Mouse (Mus musculus) neural tube, embryonic 14.5 days (tissue): Measurements from ENCODE around the gene Ybx2. TPM values are rescaled to one million over a fixed set of nuclear protein-coding genes. Genes with fewer than 3 reads are reported as not detected.

ENCODE experiments used
- ATAC-seq: fragments of 200-750 bp; cut with Nextera tagmentation; 2 replicates; pipeline ENCODE4 v1.8.0; 2017; ENCODE audit warnings: low read depth, mild to moderate bottlenecking, moderate TSS enrichment, moderate library complexity
- H3K27ac ChIP-seq: fragments of 300-500 bp; sonication (generic); 2 replicates; pipeline ENCODE4 v1.5.1; 2014; ENCODE audit warnings: low read depth, mild to moderate bottlenecking, control low read depth, low read length, moderate library complexity, mixed read lengths
- H3K27me3 ChIP-seq: fragments of 300-500 bp; sonication (generic); 2 replicates; pipeline ENCODE4 v1.6.1; 2014; ENCODE audit warnings: low read length; ENCODE audit not compliant: control insufficient read depth, insufficient read depth
- H3K36me3 ChIP-seq: fragments of 300-500 bp; sonication (generic); 2 replicates; pipeline ENCODE4 v1.6.1; 2014; ENCODE audit warnings: low read length, mixed read lengths; ENCODE audit not compliant: control insufficient read depth, insufficient read depth
- H3K4me1 ChIP-seq: fragments of 300-500 bp; sonication (generic); 2 replicates; pipeline ENCODE4 v1.6.1; 2014; ENCODE audit warnings: low read length; ENCODE audit not compliant: control insufficient read depth, insufficient read depth
- H3K4me2 ChIP-seq: fragments of 300-500 bp; sonication (generic); 2 replicates; pipeline ENCODE4 v1.6.1; 2014; ENCODE audit warnings: mild to moderate bottlenecking, low read depth, low read length, control low read depth
- H3K4me3 ChIP-seq: fragments of 300-500 bp; sonication (generic); 2 replicates; pipeline ENCODE4 v1.5.1; 2014; ENCODE audit warnings: low read depth, low read length, control low read depth, mixed read lengths
- H3K9ac ChIP-seq: fragments of 300-500 bp; sonication (generic); replicated peaks from 2 replicates; pipeline ENCODE4 v1.6.1; 2014; ENCODE audit warnings: low read depth, mild to moderate bottlenecking, control low read depth, low read length, mixed read lengths
- H3K9me3 ChIP-seq: fragments of 300-500 bp; sonication (generic); 2 replicates; pipeline ENCODE4 v1.6.1; 2016; ENCODE audit warnings: low read length; ENCODE audit not compliant: control insufficient read depth
- WGBS: fragments of 180-500 bp; shearing (Covaris S2); extraction: QIAGEN DNeasy Blood & Tissue Kit; methylation state at CpG from one replicate; pipeline ENCODE4 v1.1.7; 2014; 5-methylcytosine and 5-hydroxymethylcytosine counted together
- polyA plus RNA-seq: library from polyadenylated mRNA; unstranded; fragments of >200 nt; fragmentation: Nextera tagmentation; extraction: Ambion mirVana; gene quantifications from 2 replicates; pipeline ENCODE4 v1.2.1, GENCODE M21; 2014

Ybx2 gene
- polyA plus RNA-seq, 1 experiment from 2014 or later, result 11.1 TPM

GRCm38 (mm10) chr11:69930967-69931537 lies 4.5 kb upstream of the Ybx2 start:
- ATAC-seq, result no peak
- no peak overlapping the region for H3K4me3 ChIP-seq
- H3K9me3 ChIP-seq, result no peaks in the 10 kb centered on the region
- H3K4me1 ChIP-seq, result 0 out of 2 replicates have a peak, but pooled peaks cover under 1% of the 10 kb centered on the region
- H3K36me3 ChIP-seq, result no peaks in the 10 kb centered on the region
- no peaks in the 10 kb centered on the region for H3K27me3 ChIP-seq
- H3K9ac ChIP-seq, result no peak overlapping the region
- H3K27ac ChIP-seq, result no peak overlapping the region
- H3K4me2 ChIP-seq, result no peak overlapping the region
- 66% methylated on average over 3 of the region's 3 CpGs for WGBS

GRCm38 (mm10) chr11:69931769-69932168 lies 3.8 kb upstream of the Ybx2 start:
- WGBS, result 74% methylated on average over 8 of the region's 8 CpGs
- ATAC-seq, result no peak
- H3K4me1 ChIP-seq, result 0 out of 2 replicates have a peak, but pooled peaks cover 6% of the 10 kb centered on the region

DNA sequence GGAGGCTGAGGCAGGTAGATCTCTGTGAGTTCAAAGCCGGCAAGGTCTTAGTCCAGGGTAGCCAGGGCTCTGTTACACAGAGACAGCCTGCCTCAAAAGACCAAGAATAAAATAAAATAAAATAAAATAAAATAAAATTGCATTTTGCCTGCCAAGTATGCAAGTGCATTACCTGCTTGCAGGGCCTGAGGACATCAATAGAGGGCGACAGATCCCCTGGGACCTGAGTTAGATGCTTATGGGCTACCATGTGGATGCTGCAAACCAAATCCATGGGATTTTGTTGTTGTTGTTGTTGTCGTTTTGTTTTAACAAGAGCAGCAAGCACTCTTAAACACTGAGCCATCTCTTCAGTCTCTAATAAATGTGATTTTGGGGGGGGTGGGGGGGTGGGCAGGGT lies 3.3 kb upstream of the Ybx2 start:
- Histone ChIP-seq H3K4me3 (no peak overlapping the region), H3K27ac (no peak overlapping the region), H3K4me2 (no peak overlapping the region), H3K27me3 (peaks cover 6% of the 10 kb centered on the region; the same call in 1 of the 2 replicates), H3K36me3 (no peaks in the 10 kb centered on the region), H3K9ac (no peak overlapping the region), H3K9me3 (no peaks in the 10 kb centered on the region), H3K4me1 (0 out of 2 replicates have a peak, but pooled peaks cover 6% of the 10 kb centered on the region)
- ATAC-seq, result no peak
- WGBS, result 48% methylated on average over 3 of the region's 3 CpGs

More at GRCm38 (mm10) chr11:69931769-69932168, 3.8 kb upstream of the Ybx2 start:
- Histone ChIP-seq H3K27ac (no peak overlapping the region), H3K9ac (no peak overlapping the region), H3K4me3 (no peak overlapping the region), H3K36me3 (no peaks in the 10 kb centered on the region), H3K4me2 (no peak overlapping the region), H3K9me3 (no peaks in the 10 kb centered on the region), H3K27me3 (peaks cover 1% of the 10 kb centered on the region; the same call in 1 of the 2 replicates)

DNA sequence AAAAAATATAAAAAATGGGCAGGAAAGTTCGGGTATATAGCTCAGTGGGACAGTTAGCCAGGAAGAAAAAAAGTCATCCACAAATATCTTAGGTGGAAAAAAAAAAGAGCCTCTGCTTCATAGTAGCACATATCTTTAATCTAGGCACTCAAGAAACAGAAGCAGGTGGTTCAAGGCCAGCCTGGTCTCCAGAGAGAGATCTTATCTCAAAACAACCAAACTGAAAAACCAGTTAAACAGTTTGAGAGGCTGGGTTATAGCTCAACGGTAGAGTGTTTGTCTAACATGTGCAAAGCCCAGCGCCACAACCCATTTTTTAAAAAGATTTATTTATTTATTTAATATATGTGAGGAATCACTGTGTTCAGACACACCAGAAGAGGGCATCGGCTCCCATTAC lies 2.5 kb upstream of the Ybx2 start:
- Histone ChIP-seq H3K9me3 (no peaks in the 10 kb centered on the region), H3K4me1 (0 out of 2 replicates have a peak, but pooled peaks cover 6% of the 10 kb centered on the region), H3K4me3 (no peak overlapping the region), H3K36me3 (no peaks in the 10 kb centered on the region), H3K9ac (no peak overlapping the region), H3K27me3 (peaks cover 13% of the 10 kb centered on the region), H3K4me2 (no peak overlapping the region), H3K27ac (no peak overlapping the region)
- WGBS, result 81% methylated on average over 4 of the region's 4 CpGs
- no peak for ATAC-seq

DNA sequence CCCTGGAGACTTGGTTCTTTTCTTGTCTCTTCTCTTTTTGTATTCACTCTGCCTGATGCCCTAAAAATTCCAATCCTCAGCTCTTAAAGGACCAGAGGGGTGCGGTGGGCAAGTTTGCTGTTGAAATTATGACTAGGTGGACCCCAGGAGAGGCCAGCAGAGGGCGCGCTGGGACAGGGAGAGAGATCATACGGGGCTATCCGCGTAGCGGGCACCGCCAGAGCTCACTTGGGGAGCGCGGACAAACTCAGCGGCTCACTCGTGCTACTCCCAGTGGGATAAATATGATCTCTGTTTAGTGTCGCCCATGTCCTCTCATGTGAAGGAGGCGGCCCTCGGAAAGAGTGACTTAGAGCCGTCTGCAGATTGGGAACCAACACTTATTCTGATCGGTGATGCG lies 1.4 kb upstream of the Ybx2 start:
- H3K9me3 ChIP-seq, result no peaks in the 10 kb centered on the region
- H3K27ac ChIP-seq, result no peak overlapping the region
- H3K9ac ChIP-seq, result no peak overlapping the region; the same call in 1 of the 2 replicates
- WGBS, result under 1% methylated on average over 18 of the region's 18 CpGs
- H3K36me3 ChIP-seq, result no peaks in the 10 kb centered on the region
- H3K4me1 ChIP-seq, result 0 out of 2 replicates have a peak, but pooled peaks cover 6% of the 10 kb centered on the region
- peaks cover 16% of the 10 kb centered on the region for H3K27me3 ChIP-seq
- ATAC-seq, result no peak
- peak overlapping the region; percentile 15; the same call in 1 of the 2 replicates for H3K4me2 ChIP-seq
- no peak overlapping the region for H3K4me3 ChIP-seq

DNA sequence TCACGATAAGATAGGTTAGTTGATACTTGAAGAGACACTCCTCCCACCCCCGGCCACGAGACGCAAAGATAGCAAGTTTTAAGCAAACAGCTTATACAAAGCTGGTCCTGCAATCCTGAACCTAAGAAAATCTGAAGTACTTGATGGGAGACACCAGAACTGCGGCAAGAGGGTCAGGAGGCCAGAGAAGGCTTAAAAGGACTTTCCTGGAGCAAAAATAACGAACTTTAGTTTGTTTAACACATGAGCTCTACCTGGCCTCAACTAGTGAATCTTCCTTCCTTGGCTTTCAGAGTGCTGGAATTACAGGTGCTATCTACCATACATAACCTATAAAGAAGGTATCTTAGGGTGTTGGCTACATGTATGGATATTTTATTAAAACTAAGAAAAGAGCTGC lies 915 bp upstream of the Ybx2 start:
- Histone ChIP-seq H3K4me2 (peak overlapping the region; percentile 99; the same call in 1 of the 2 replicates), H3K27ac (no peak overlapping the region), H3K36me3 (no peaks in the 10 kb centered on the region), H3K27me3 (peaks cover 16% of the 10 kb centered on the region), H3K4me3 (no peak overlapping the region), H3K9me3 (no peaks in the 10 kb centered on the region), H3K4me1 (0 out of 2 replicates have a peak, but pooled peaks cover 6% of the 10 kb centered on the region), H3K9ac (no peak overlapping the region)
- 18% methylated on average over 6 of the region's 6 CpGs for WGBS
- ATAC-seq, result no peak

- ATAC-seq, result 0 out of 2 replicates have a peak, but pooled peaks have one; percentile 6
- H3K36me3 ChIP-seq, result no peaks in the 10 kb centered on the region
- H3K27ac ChIP-seq, result no peak overlapping the region
- H3K4me2 ChIP-seq, result peak overlapping the region; percentile 99
- H3K9me3 ChIP-seq, result no peaks in the 10 kb centered on the region
- H3K27me3 ChIP-seq, result peaks cover 16% of the 10 kb centered on the region
- H3K4me3 ChIP-seq, result peak overlapping the region; percentile 50
- peak overlapping the region; percentile 60 for H3K9ac ChIP-seq
- WGBS, result 2% methylated on average over 29 of the region's 30 CpGs
- H3K4me1 ChIP-seq, result 0 out of 2 replicates have a peak, but pooled peaks cover 6% of the 10 kb centered on the region
Observed at GRCm38 (mm10) chr11:69936156-69936555, 560 bp downstream of the Ybx2 start.

- Histone ChIP-seq H3K27ac (no peak overlapping the region), H3K4me1 (0 out of 2 replicates have a peak, but pooled peaks cover 6% of the 10 kb centered on the region), H3K9me3 (no peaks in the 10 kb centered on the region), H3K4me2 (peak overlapping the region; percentile 99), H3K4me3 (peak overlapping the region; percentile 50; the same call in 1 of the 2 replicates), H3K9ac (no peak overlapping the region), H3K36me3 (no peaks in the 10 kb centered on the region), H3K27me3 (peaks cover 16% of the 10 kb centered on the region)
- WGBS, result 40% methylated on average over 9 of the region's 9 CpGs
- no peak for ATAC-seq
Observed at GRCm38 (mm10) chr11:69936714-69937347, 1.2 kb downstream of the Ybx2 start.

GRCm38 (mm10) chr11:69937385-69937784 lies 1.8 kb downstream of the Ybx2 start:
- Histone ChIP-seq H3K27ac (no peak overlapping the region), H3K4me2 (no peak overlapping the region), H3K27me3 (peaks cover 16% of the 10 kb centered on the region), H3K4me1 (0 out of 2 replicates have a peak, but pooled peaks cover 6% of the 10 kb centered on the region), H3K4me3 (no peak overlapping the region), H3K9ac (no peak overlapping the region), H3K36me3 (no peaks in the 10 kb centered on the region), H3K9me3 (no peaks in the 10 kb centered on the region)
- ATAC-seq, result no peak
- 55% methylated on average over 4 of the region's 4 CpGs for WGBS
